Mouse (Mus musculus): ENCODE data around the gene Ttll7. TPM values are rescaled to one million over a fixed set of nuclear protein-coding genes. Genes with fewer than 3 reads are reported as not detected.

Ttll7 gene
- polyA plus RNA-seq, 1 experiment from 2014 or later = 0.51 TPM

GRCm38 (mm10) chr3:147016506-147016905, 164.3 kb downstream of the Ttll7 start:
- no peak for ATAC-seq
- H3K36me3 ChIP-seq = no peaks in the 10 kb centered on the region
- no peaks in the 10 kb centered on the region for H3K4me1 ChIP-seq
- H3K4me3 ChIP-seq = no peak overlapping the region
- no peak overlapping the region for H3K4me2 ChIP-seq
- H3K9ac ChIP-seq = no peak overlapping the region
- H3K9me3 ChIP-seq (replicated peaks) = no peaks in the 10 kb centered on the region
- 78% methylated on average over 6 of the region's 6 CpGs for WGBS (ENCODE audit: insufficient replicate concordance)
- H3K27ac ChIP-seq = no peak overlapping the region
- no peaks in the 10 kb centered on the region for H3K27me3 ChIP-seq (replicated peaks)

DNA sequence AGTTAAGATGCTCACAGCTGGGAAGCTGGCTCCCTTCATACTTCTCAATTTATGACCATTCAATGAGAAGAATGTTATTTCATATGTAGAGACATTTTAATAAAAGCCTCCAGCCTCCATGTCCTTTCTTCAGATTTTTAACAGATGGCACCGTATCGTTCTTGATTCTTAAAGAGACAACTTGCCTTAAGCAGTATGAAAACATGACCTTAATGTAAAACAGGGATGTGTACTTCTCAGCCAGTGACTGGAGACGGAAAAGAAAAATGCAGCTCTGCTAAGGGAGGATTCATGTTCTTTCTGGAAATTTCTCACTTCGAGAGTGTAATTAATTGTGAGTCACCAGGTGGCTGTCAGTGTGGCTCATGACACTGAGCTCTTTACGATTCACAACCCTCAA, 167.3 kb downstream of the Ttll7 start:
- Histone ChIP-seq H3K27me3 (replicated peaks) (no peaks in the 10 kb centered on the region), H3K9me3 (replicated peaks) (no peaks in the 10 kb centered on the region), H3K36me3 (no peaks in the 10 kb centered on the region), H3K4me2 (no peak overlapping the region), H3K4me3 (no peak overlapping the region), H3K9ac (no peak overlapping the region), H3K4me1 (no peaks in the 10 kb centered on the region), H3K27ac (no peak overlapping the region)
- 67% methylated on average over 5 of the region's 5 CpGs for WGBS (ENCODE audit: insufficient replicate concordance)
- no peak for ATAC-seq

- no peak for ATAC-seq
- Histone ChIP-seq H3K4me2 (no peak overlapping the region), H3K4me1 (no peaks in the 10 kb centered on the region), H3K4me3 (no peak overlapping the region), H3K27me3 (replicated peaks) (no peaks in the 10 kb centered on the region), H3K9me3 (replicated peaks) (no peaks in the 10 kb centered on the region), H3K36me3 (no peaks in the 10 kb centered on the region), H3K27ac (no peak overlapping the region), H3K9ac (no peak overlapping the region)
- 72% methylated on average over 5 of the region's 5 CpGs for WGBS (ENCODE audit: insufficient replicate concordance)
Observed at GRCm38 (mm10) chr3:147026248-147026647, 174.1 kb downstream of the Ttll7 start.

DNA sequence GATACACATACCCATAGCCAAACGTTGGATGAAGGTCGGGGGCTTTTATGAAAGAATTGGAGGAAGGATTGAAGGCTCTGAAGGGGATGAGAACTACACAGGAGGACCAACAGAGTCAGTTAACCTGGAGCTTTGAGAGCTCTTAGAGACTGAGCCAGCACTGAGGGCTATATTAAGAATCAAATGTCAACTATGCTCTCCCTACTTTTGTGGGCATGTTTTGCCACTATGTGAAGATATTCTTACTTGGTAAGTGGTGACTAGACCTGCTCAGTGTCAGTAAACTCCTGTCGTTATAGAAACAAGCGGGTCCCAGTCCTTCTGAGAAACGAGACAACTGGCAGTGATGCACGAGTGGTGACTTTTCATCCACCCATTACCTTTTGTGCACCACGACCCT, 176.2 kb downstream of the Ttll7 start:
- Histone ChIP-seq H3K36me3 (no peaks in the 10 kb centered on the region), H3K4me2 (no peak overlapping the region), H3K4me3 (no peak overlapping the region), H3K27me3 (replicated peaks) (no peaks in the 10 kb centered on the region), H3K4me1 (no peaks in the 10 kb centered on the region), H3K9ac (no peak overlapping the region), H3K9me3 (replicated peaks) (no peaks in the 10 kb centered on the region), H3K27ac (no peak overlapping the region)
- 68% methylated on average over 7 of the region's 7 CpGs for WGBS (ENCODE audit: insufficient replicate concordance)
- ATAC-seq = no peak

- 68% methylated on average over 11 of the region's 11 CpGs for WGBS (ENCODE audit: insufficient replicate concordance)
- no peaks in the 10 kb centered on the region for H3K9me3 ChIP-seq (replicated peaks)
Observed at GRCm38 (mm10) chr3:147029718-147030117, 177.6 kb downstream of the Ttll7 start.

GRCm38 (mm10) chr3:147030266-147030880, 178.2 kb downstream of the Ttll7 start:
- Histone ChIP-seq H3K27ac (no peak overlapping the region), H3K27me3 (replicated peaks) (no peaks in the 10 kb centered on the region), H3K36me3 (no peaks in the 10 kb centered on the region), H3K9ac (no peak overlapping the region), H3K4me2 (no peak overlapping the region), H3K4me3 (no peak overlapping the region), H3K4me1 (no peaks in the 10 kb centered on the region), H3K9me3 (replicated peaks) (no peaks in the 10 kb centered on the region)
- 44% methylated on average over 11 of the region's 11 CpGs for WGBS (ENCODE audit: insufficient replicate concordance)
- no peak for ATAC-seq

More at GRCm38 (mm10) chr3:147029718-147030117, 177.6 kb downstream of the Ttll7 start:
- ATAC-seq = no peak
- H3K4me3 ChIP-seq = no peak overlapping the region
- no peaks in the 10 kb centered on the region for H3K27me3 ChIP-seq (replicated peaks)
- no peaks in the 10 kb centered on the region for H3K4me1 ChIP-seq
- H3K36me3 ChIP-seq = no peaks in the 10 kb centered on the region
- H3K4me2 ChIP-seq = no peak overlapping the region
- H3K9ac ChIP-seq = no peak overlapping the region
- no peak overlapping the region for H3K27ac ChIP-seq

Other genes starting within 250 kb of the Ttll7 start
- 0.23 and 0.24 TPM in 2 replicates for gene Dnase2b, start 236.8 kb upstream of the Ttll7 start, polyA plus RNA-seq (2016; fragmentation: Nextera tagmentation; extraction: Ambion mirVana)
- not detected in 2 replicates for gene 4930503B20Rik, start 201.1 kb upstream of the Ttll7 start, polyA plus RNA-seq (2016; fragmentation: Nextera tagmentation; extraction: Ambion mirVana)
- 0.32 and 0.46 TPM in 2 replicates for gene Samd13, start 166.8 kb upstream of the Ttll7 start, polyA plus RNA-seq (2016; fragmentation: Nextera tagmentation; extraction: Ambion mirVana)
- 22.2 and 23.9 TPM in 2 replicates for gene Prkacb, start 39.4 kb upstream of the Ttll7 start, polyA plus RNA-seq (2016; fragmentation: Nextera tagmentation; extraction: Ambion mirVana)